Mouse (Mus musculus): ENCODE measurements around the gene Man2a1. TPM values are rescaled to one million over a fixed set of nuclear protein-coding genes. Genes with fewer than 3 reads are reported as not detected.

Gene Man2a1
- polyA plus RNA-seq, 1 experiment, result 109 TPM

GRCm38 (mm10) chr17:64778756-64779155 lies 178.2 kb downstream of the Man2a1 start:
- no peak for TF ChIP-seq POLR2A (IDR thresholded peaks at IDR 0.05; ENCODE audit: low read depth, low read length)
- TF ChIP-seq CTCF (IDR thresholded peaks at IDR 0.05; ENCODE audit: borderline replicate concordance, insufficient read depth, low read length), result no peak
- Histone ChIP-seq H3K4me1 (ENCODE audit: control insufficient read depth, insufficient read depth, low read length) (no peaks in the 10 kb centered on the region), H3K4me3 (ENCODE audit: insufficient read depth, low read length) (no peak overlapping the region), H3K27ac (ENCODE audit: insufficient read depth, low read length) (no peak overlapping the region)

GRCm38 (mm10) chr17:64780753-64781490 lies 180.4 kb downstream of the Man2a1 start:
- no peak overlapping the region for H3K4me3 ChIP-seq (ENCODE audit: insufficient read depth, low read length)

GRCm38 (mm10) chr17:64782307-64782706 lies 181.8 kb downstream of the Man2a1 start:
- H3K27ac ChIP-seq (ENCODE audit: insufficient read depth, low read length), result no peak overlapping the region
- H3K4me3 ChIP-seq (ENCODE audit: insufficient read depth, low read length), result no peak overlapping the region
- no peaks in the 10 kb centered on the region for H3K4me1 ChIP-seq (ENCODE audit: control insufficient read depth, insufficient read depth, low read length)
- TF ChIP-seq POLR2A (IDR thresholded peaks at IDR 0.05; ENCODE audit: low read depth, low read length), result no peak
- no peak for TF ChIP-seq CTCF (IDR thresholded peaks at IDR 0.05; ENCODE audit: borderline replicate concordance, insufficient read depth, low read length)

More at GRCm38 (mm10) chr17:64780753-64781490, 180.4 kb downstream of the Man2a1 start:
- no peak for TF ChIP-seq POLR2A (IDR thresholded peaks at IDR 0.05; ENCODE audit: low read depth, low read length)
- Histone ChIP-seq H3K4me1 (ENCODE audit: control insufficient read depth, insufficient read depth, low read length) (no peaks in the 10 kb centered on the region), H3K27ac (ENCODE audit: insufficient read depth, low read length) (no peak overlapping the region)

DNA sequence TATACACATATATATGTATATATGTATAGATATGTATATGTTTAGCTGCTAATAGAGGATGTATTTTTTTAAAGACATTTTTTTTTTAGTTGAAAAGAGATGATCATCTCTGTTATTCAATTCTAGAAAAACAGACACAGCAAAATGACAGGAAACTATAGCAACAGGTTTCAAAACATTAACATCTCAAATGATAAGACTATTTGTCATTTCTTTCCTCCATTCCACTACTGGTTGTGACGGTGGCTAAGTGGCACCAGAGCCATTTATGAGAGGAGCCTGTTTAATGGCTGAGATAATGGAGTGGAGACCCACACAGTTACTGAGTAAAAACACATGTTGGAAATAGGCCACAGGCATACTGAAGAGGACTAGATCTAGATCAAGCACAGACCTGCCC lies 185.4 kb downstream of the Man2a1 start:
- no peak for TF ChIP-seq POLR2A (IDR thresholded peaks at IDR 0.05; ENCODE audit: low read depth, low read length)
- H3K4me3 ChIP-seq (ENCODE audit: insufficient read depth, low read length), result no peak overlapping the region
- no peaks in the 10 kb centered on the region for H3K4me1 ChIP-seq (ENCODE audit: control insufficient read depth, insufficient read depth, low read length)
- no peak overlapping the region for H3K27ac ChIP-seq (ENCODE audit: insufficient read depth, low read length)

DNA sequence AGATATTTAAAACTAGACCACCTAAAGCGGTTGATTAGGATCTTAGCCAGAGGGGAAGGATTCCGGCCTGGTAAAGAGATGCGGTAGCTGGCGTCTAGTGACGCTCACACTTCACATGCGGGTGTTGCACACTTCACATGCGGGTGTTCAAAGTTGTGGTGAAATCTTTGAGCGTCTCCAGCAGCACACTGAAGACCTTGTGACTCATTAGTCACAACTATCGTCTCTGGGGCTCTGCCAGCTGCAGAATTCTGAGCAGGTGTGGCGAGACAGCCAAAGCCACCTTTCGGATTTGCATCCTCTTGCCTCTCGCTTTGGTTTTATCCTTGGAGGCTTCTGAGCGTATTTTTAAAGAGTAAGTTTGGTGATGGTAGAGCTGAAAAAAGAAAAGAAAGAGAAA lies 187.8 kb downstream of the Man2a1 start:
- Histone ChIP-seq H3K4me1 (ENCODE audit: control insufficient read depth, insufficient read depth, low read length) (no peaks in the 10 kb centered on the region), H3K27ac (ENCODE audit: insufficient read depth, low read length) (no peak overlapping the region), H3K4me3 (ENCODE audit: insufficient read depth, low read length) (no peak overlapping the region)
- no peak for TF ChIP-seq CTCF (IDR thresholded peaks at IDR 0.05; ENCODE audit: borderline replicate concordance, insufficient read depth, low read length)
- TF ChIP-seq POLR2A (IDR thresholded peaks at IDR 0.05; ENCODE audit: low read depth, low read length), result no peak

GRCm38 (mm10) chr17:64789175-64789574 lies 188.6 kb downstream of the Man2a1 start:
- no peak overlapping the region for H3K4me3 ChIP-seq (ENCODE audit: insufficient read depth, low read length)
- TF ChIP-seq POLR2A (IDR thresholded peaks at IDR 0.05; ENCODE audit: low read depth, low read length) (no peak), CTCF (IDR thresholded peaks at IDR 0.05; ENCODE audit: borderline replicate concordance, insufficient read depth, low read length) (no peak)
- no peak overlapping the region for H3K27ac ChIP-seq (ENCODE audit: insufficient read depth, low read length)
- no peaks in the 10 kb centered on the region for H3K4me1 ChIP-seq (ENCODE audit: control insufficient read depth, insufficient read depth, low read length)

GRCm38 (mm10) chr17:64792076-64792475 lies 191.5 kb downstream of the Man2a1 start:
- Histone ChIP-seq H3K4me3 (ENCODE audit: insufficient read depth, low read length) (no peak overlapping the region), H3K27ac (ENCODE audit: insufficient read depth, low read length) (no peak overlapping the region), H3K4me1 (ENCODE audit: control insufficient read depth, insufficient read depth, low read length) (no peaks in the 10 kb centered on the region)
- TF ChIP-seq CTCF (IDR thresholded peaks at IDR 0.05; ENCODE audit: borderline replicate concordance, insufficient read depth, low read length) (no peak), POLR2A (IDR thresholded peaks at IDR 0.05; ENCODE audit: low read depth, low read length) (no peak)

DNA sequence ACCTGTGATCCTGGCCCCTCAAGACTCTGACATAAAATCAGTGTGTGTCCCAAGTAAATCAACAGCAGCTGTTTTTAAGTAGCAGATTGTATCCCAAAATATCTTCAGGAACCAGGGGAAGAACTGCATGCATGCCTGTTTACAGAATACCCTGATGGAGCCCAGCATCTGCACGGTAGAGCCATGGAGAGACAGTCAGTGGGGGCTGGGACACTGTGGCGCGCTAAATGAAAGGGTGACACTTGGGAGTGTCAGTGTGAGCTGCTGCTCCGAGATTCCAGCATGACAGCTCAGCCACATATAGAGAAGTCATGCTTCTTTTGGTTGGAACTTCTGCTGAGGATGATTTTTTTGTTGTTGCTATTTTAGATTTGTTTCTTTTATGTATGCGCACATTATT lies 192.1 kb downstream of the Man2a1 start:
- TF ChIP-seq POLR2A (IDR thresholded peaks at IDR 0.05; ENCODE audit: low read depth, low read length) (no peak), CTCF (IDR thresholded peaks at IDR 0.05; ENCODE audit: borderline replicate concordance, insufficient read depth, low read length) (no peak)
- Histone ChIP-seq H3K4me3 (ENCODE audit: insufficient read depth, low read length) (no peak overlapping the region), H3K27ac (ENCODE audit: insufficient read depth, low read length) (no peak overlapping the region), H3K4me1 (ENCODE audit: control insufficient read depth, insufficient read depth, low read length) (no peaks in the 10 kb centered on the region)

- no peak overlapping the region for H3K4me3 ChIP-seq (ENCODE audit: insufficient read depth, low read length)
- no peak for TF ChIP-seq POLR2A (IDR thresholded peaks at IDR 0.05; ENCODE audit: low read depth, low read length)
- TF ChIP-seq CTCF (IDR thresholded peaks at IDR 0.05; ENCODE audit: borderline replicate concordance, insufficient read depth, low read length), result no peak
- no peak overlapping the region for H3K27ac ChIP-seq (ENCODE audit: insufficient read depth, low read length)
- no peaks in the 10 kb centered on the region for H3K4me1 ChIP-seq (ENCODE audit: control insufficient read depth, insufficient read depth, low read length)
Observed at GRCm38 (mm10) chr17:64802168-64802955, 201.8 kb downstream of the Man2a1 start.

DNA sequence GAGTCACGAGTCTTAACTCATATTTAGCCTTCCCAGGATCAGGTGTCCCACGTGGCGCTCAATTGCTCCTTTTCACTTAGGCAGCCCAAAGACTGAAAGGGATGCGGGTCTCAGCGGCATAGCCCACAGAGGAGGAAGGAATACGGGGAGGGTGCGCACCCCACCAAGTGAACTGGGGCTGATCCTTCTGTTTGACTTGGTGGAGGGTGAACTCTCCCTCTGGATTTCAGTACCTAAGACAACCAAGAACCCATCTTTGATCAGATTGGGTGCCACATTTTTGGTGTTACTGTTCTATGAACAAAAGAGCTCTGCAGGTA lies 202.4 kb downstream of the Man2a1 start:
- TF ChIP-seq POLR2A (IDR thresholded peaks at IDR 0.05; ENCODE audit: low read depth, low read length) (no peak), CTCF (IDR thresholded peaks at IDR 0.05; ENCODE audit: borderline replicate concordance, insufficient read depth, low read length) (no peak)
- H3K27ac ChIP-seq (ENCODE audit: insufficient read depth, low read length), result no peak overlapping the region

More for the DNA sequence above, 202.4 kb downstream of the Man2a1 start:
- H3K4me1 ChIP-seq (ENCODE audit: control insufficient read depth, insufficient read depth, low read length), result no peaks in the 10 kb centered on the region
- no peak overlapping the region for H3K4me3 ChIP-seq (ENCODE audit: insufficient read depth, low read length)

Other genes starting within 250 kb of the Man2a1 start
- gene 4930583I09Rik, start 235.3 kb downstream of the Man2a1 start, polyA plus RNA-seq (2011; ENCODE audit: insufficient read length, low read depth, missing spikeins), result not detected in 2 replicates

Data from embryonic fibroblast, embryonic 13.5 days (primary cell).